Mouse (Mus musculus) kidney, adult 2 months (tissue): ENCODE measurements around the gene Rfc3. TPM values are rescaled to one million over a fixed set of nuclear protein-coding genes. Genes with fewer than 3 reads are reported as not detected.

Experiments used
- DNase-seq: peaks from one replicate; pipeline ENCODE4 v3.0.0; 2021
- H3K27ac ChIP-seq: fragments of 200-500 bp; 2 replicates; pipeline ENCODE4 v1.5.1; 2012; ENCODE audit warnings: low read depth, low read length, control low read depth, inconsistent platforms; ENCODE audit not compliant: insufficient read depth
- H3K27me3 ChIP-seq: fragments of 200-500 bp; replicated peaks from 2 replicates; pipeline ENCODE4 v1.6.1; 2012; ENCODE audit warnings: mild to moderate bottlenecking, moderate library complexity, low read length, inconsistent platforms; ENCODE audit not compliant: control insufficient read depth, insufficient read depth
- H3K36me3 ChIP-seq: fragments of 200-500 bp; 2 replicates; pipeline ENCODE4 v1.6.1; 2012; ENCODE audit warnings: mild to moderate bottlenecking, moderate library complexity, low read length, inconsistent platforms; ENCODE audit not compliant: control insufficient read depth, insufficient read depth
- H3K4me1 ChIP-seq: fragments of 200-500 bp; 2 replicates; pipeline ENCODE4 v1.6.1; 2011; ENCODE audit warnings: low read length; ENCODE audit not compliant: control insufficient read depth, insufficient read depth
- H3K4me3 ChIP-seq: fragments of 200-500 bp; 2 replicates; pipeline ENCODE4 v1.5.1; 2011; ENCODE audit warnings: mild to moderate bottlenecking, low read depth, low read length, control low read depth; ENCODE audit not compliant: insufficient read depth
- CTCF ChIP-seq: fragments of 200-500 bp; conservative IDR thresholded peaks from 2 replicates; pipeline ENCODE4 v1.5.1; 2011; ENCODE audit warnings: low read depth, mild to moderate bottlenecking, control low read depth, low read length, moderate library complexity, mixed read lengths; ENCODE audit not compliant: insufficient read depth, insufficient read length
- POLR2A ChIP-seq: fragments of 200-500 bp; IDR thresholded peaks from one replicate; pipeline ENCODE4 v1.6.1; 2011; ENCODE audit warnings: low read depth, low read length, control low read depth
- WGBS: fragments of 180-500 bp; shearing (Covaris S2); methylation state at CpG from one replicate; pipeline ENCODE4 v1.1.7; 2018; 5-methylcytosine and 5-hydroxymethylcytosine counted together
- polyA plus RNA-seq: library from polyadenylated mRNA; depleted of rRNA; stranded (reverse); fragments of >200 nt; gene quantifications from 2 replicates; pipeline ENCODE4 v1.2.3, GENCODE M21; 2012; rRNA removed

Rfc3 gene
- polyA plus RNA-seq, 1 experiment = 6.1 TPM

- Histone ChIP-seq H3K27me3 (no peaks in the 10 kb centered on the region), H3K4me1 (no peaks in the 10 kb centered on the region), H3K36me3 (no peaks in the 10 kb centered on the region; the same call in 1 of the 2 replicates), H3K4me3 (no peak overlapping the region), H3K27ac (no peak overlapping the region)
- 100% methylated on average over 1 of the region's 1 CpGs for WGBS
- TF ChIP-seq CTCF (no peak), POLR2A (no peak)
- no peak for DNase-seq
These were observed 8.9 kb downstream of the Rfc3 start for GRCm38 (mm10) chr5:151642102-151642501.

- TF ChIP-seq CTCF = no peak
- no peak for TF ChIP-seq POLR2A
- no peaks in the 10 kb centered on the region for H3K27me3 ChIP-seq
- no peaks in the 10 kb centered on the region for H3K4me1 ChIP-seq
- no peak within 1 kb of the TSS for H3K4me3 ChIP-seq
- no peaks in the 10 kb centered on the region for H3K36me3 ChIP-seq
- no peak within 1 kb of the TSS for H3K27ac ChIP-seq
- 80% methylated on average over 3 of the region's 3 CpGs for WGBS
- no peak for DNase-seq
These were observed 45.1 kb downstream of the Rfc3 start, which contains the start of gene Vmn2r18 for GRCm38 (mm10) chr5:151605921-151606320. Vmn2r18 (minus strand) TSS chr5:151606021.

- WGBS = 31% methylated on average over 1 of the region's 1 CpGs
- H3K36me3 ChIP-seq = no peaks in the 10 kb centered on the region
- peak; percentile 1 for DNase-seq
- H3K4me1 ChIP-seq = no peaks in the 10 kb centered on the region
- TF ChIP-seq CTCF = no peak
- no peak for TF ChIP-seq POLR2A
- H3K27me3 ChIP-seq = no peaks in the 10 kb centered on the region
- no peak overlapping the region for H3K4me3 ChIP-seq
- H3K27ac ChIP-seq = no peak overlapping the region
These were observed 49.3 kb downstream of the Rfc3 start for GRCm38 (mm10) chr5:151601696-151602095.

Other genes starting within 250 kb of the Rfc3 start
- not detected in 2 replicates for gene Gm42906, start 223.1 kb downstream of the Rfc3 start, polyA plus RNA-seq
- gene Vmn2r18, start 45.2 kb downstream of the Rfc3 start, polyA plus RNA-seq = not detected in 2 replicates